Mouse (Mus musculus) ES-E14 (cell line): ENCODE measurements around the gene Agap1. TPM values are rescaled to one million over a fixed set of nuclear protein-coding genes. Genes with fewer than 3 reads are reported as not detected.

Experiments used
- DNase-seq: peaks from one replicate; pipeline ENCODE4 v3.0.0-alpha.2; 2013; ENCODE audit warnings: low read depth, low spot score
- H3K27ac ChIP-seq: 2 replicates; pipeline ENCODE4 v1.5.1; 2012; ENCODE audit warnings: low read depth, mild to moderate bottlenecking, low read length, moderate library complexity, mixed read lengths; ENCODE audit not compliant: poor library complexity, insufficient read depth, severe bottlenecking
- H3K36me3 ChIP-seq: 2 replicates; pipeline ENCODE4 v1.6.1; 2012; ENCODE audit warnings: mild to moderate bottlenecking, low read length, moderate library complexity, mixed read lengths; ENCODE audit not compliant: control insufficient read depth, poor library complexity, insufficient read depth, severe bottlenecking
- H3K4me1 ChIP-seq, 2 experiments: fragments of 150-350 bp in 1 of 2; sonication (generic) in 1 of 2; 2 replicates each; pipeline ENCODE4 v1.6.1; 2012; ENCODE audit warnings: low read length in 2 of 2, mild to moderate bottlenecking in 1 of 2, mixed read lengths in 1 of 2; ENCODE audit not compliant: control insufficient read depth in 2 of 2, insufficient read depth in 2 of 2, poor library complexity in 1 of 2
- H3K4me3 ChIP-seq, 2 experiments: fragments of 150-350 bp in 1 of 2; sonication (generic) in 1 of 2; 2 replicates each; pipeline ENCODE4 v1.5.1; 2012; ENCODE audit warnings: low read length in 2 of 2, low read depth in 1 of 2, mild to moderate bottlenecking in 1 of 2, mixed read lengths in 1 of 2; ENCODE audit not compliant: insufficient read depth in 1 of 2, poor library complexity in 1 of 2, severe bottlenecking in 1 of 2
- H3K9ac ChIP-seq: 2 replicates; pipeline ENCODE4 v1.6.1; 2012; ENCODE audit warnings: low read depth, mild to moderate bottlenecking, low read length, mixed read lengths; ENCODE audit not compliant: poor library complexity, insufficient read depth, severe bottlenecking
- H3K9me3 ChIP-seq: fragments of 150-350 bp; sonication (generic); 2 replicates; pipeline ENCODE4 v1.6.1; 2012; ENCODE audit warnings: low read depth, mild to moderate bottlenecking, low read length; ENCODE audit not compliant: control insufficient read depth, insufficient read depth
- CHD2 ChIP-seq: IDR thresholded peaks from 2 replicates; pipeline ENCODE4 v1.6.1; 2014; ENCODE audit warnings: mild to moderate bottlenecking, low read depth, low read length, inconsistent platforms
- HCFC1 ChIP-seq: IDR thresholded peaks from 2 replicates; pipeline ENCODE4 v1.6.1; 2012; ENCODE audit warnings: low read length, inconsistent platforms, borderline replicate concordance; ENCODE audit not compliant: insufficient read depth
- MAFK ChIP-seq: IDR thresholded peaks from 2 replicates; pipeline ENCODE4 v1.6.1; 2014; ENCODE audit warnings: mild to moderate bottlenecking, low read depth, low read length, inconsistent platforms; ENCODE audit not compliant: insufficient read depth
- ZC3H11A ChIP-seq: IDR thresholded peaks from 2 replicates; pipeline ENCODE4 v1.6.1; 2012; ENCODE audit warnings: low read depth, mild to moderate bottlenecking, inconsistent platforms, low read length, borderline replicate concordance
- ZNF384 ChIP-seq: IDR thresholded peaks from 2 replicates; pipeline ENCODE4 v1.6.1; 2012; ENCODE audit warnings: low read depth, low read length, inconsistent platforms
- in situ Hi-C, 2 experiments: fragments of 600-800 bp; cut with MboI; formaldehyde crosslinking; loops; one replicate each; pipeline ENCODE4 v1.15.1; 2025; ENCODE audit warnings: low sequenced_read_pairs in 2 of 2, inconsistent platforms in 1 of 2; ENCODE audit not compliant: unreplicated experiment in 2 of 2
- total RNA-seq: library from RNA; depleted of rRNA; stranded (reverse); fragments of 300-350 nt; gene quantifications from 2 replicates; pipeline ENCODE4 v1.2.3, GENCODE M21; 2012

Agap1 gene
- total RNA-seq, 1 experiment: 19.8 TPM

DNA sequence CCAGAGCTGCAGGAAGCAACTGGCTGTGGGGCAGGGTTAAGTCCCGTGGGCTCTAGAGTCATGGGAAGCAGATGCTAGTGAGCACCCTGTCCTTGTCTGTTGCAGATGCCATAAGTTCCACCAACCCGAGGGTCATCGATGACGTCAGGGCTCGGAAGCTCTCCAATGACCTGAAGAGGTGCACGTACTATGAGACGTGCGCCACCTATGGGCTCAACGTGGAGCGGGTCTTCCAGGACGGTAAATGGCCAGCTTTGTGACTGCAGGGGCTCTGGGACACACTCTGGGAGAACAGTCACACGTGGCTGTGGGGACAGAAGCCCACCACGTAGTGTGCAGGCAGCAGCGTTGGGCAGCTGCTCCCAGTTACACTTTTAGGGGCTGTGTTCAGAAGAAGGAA, 179.4 kb downstream of the Agap1 start:
- in situ Hi-C loops: no loop called here
- Histone ChIP-seq H3K9ac (no peak overlapping the region), H3K27ac (no peak overlapping the region), H3K4me1 (no peaks in the 10 kb centered on the region), H3K9me3 (no peaks in the 10 kb centered on the region), H3K36me3 (peaks cover 15% of the 10 kb centered on the region; the same call in 1 of the 2 replicates), H3K4me3 (no peak overlapping the region)
- DNase-seq: peak; percentile 31
- no peak for TF ChIP-seq ZNF384

DNA sequence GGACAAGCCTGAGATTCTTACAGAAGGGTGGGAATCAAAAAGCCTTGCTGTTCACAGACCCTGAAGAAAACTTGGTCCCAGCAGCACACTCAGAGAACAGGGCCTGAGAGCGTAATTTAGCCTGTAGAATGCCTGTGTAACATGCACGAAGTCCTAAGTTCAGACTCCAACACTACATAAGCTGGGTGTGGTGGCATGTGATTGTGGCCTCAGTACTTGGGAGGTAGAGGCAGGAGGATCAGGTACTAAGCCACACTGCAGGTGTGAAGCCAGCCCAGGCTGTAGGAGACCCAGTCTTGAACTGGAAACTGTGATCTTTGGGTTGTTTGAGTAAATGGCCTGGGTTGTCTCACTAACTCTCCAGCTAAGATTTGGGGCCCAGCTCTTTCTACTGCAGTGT, 180.5 kb downstream of the Agap1 start:
- H3K36me3 ChIP-seq: peaks cover 8% of the 10 kb centered on the region; the same call in 1 of the 2 replicates
- no peak for DNase-seq
- TF ChIP-seq MAFK (no peak), CHD2 (no peak), ZNF384 (no peak), ZC3H11A (no peak), HCFC1 (no peak)
- H3K4me3 ChIP-seq: no peak overlapping the region
- in situ Hi-C loops: no loop called here
- H3K4me1 ChIP-seq: no peaks in the 10 kb centered on the region
- no peaks in the 10 kb centered on the region for H3K9me3 ChIP-seq
- no peak overlapping the region for H3K27ac ChIP-seq
- no peak overlapping the region for H3K9ac ChIP-seq

DNA sequence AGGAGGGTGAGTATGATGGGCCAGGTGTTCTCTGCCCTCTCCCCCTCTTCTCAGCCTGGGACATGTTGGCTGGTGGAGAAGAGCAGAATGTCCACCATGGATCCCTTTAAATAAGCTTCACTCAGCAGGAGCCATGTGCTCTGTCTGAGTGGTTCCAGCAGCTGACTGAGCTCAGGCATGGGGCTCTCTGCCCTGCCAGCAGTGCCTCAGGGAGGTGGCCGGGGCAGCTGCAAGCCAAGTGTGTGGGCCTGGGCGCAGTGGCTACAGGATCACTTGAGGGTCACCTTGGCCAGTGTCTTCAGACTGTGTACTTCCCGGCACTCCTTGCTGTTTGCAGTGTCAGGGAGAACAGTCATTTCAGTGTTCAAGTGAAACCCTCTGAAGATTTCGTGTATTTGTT, 183.1 kb downstream of the Agap1 start:
- no peak for DNase-seq
- no peaks in the 10 kb centered on the region for H3K4me1 ChIP-seq
- TF ChIP-seq HCFC1: no peak
- no peak for TF ChIP-seq MAFK
- TF ChIP-seq ZC3H11A: no peak
- no peak for TF ChIP-seq ZNF384
- no peak for TF ChIP-seq CHD2

DNA sequence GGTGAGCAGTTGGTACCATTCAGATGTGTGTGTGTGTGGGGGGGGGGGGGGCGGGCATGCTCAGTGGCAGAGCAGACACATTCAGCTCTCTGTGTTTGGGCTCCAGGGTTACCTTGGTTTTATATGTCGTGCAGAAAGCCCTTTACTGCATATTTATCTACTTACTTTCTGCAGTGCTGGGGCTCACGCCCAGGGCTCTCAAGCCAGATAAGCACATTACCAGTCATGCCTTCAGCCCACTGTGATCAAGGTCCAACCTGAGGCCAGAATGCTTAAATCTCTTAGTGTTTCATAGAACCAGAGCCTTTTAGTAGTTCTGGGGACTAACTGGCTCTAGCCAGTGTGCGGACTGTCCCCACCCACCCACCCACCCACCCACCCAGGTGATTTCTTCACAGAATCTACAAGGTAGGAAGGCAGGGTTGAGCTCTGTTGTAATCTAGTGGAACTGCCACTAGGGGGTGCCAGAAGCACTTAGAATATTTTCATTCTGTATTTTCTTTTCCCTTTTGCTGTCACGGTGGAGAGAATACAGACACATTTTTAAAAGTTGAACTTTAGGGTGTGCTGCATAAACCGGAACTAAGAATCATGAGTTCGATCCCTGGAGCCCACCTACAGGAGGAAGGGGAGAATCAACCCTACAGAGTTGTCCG, 189.0 kb downstream of the Agap1 start:
- Histone ChIP-seq H3K9ac (no peak overlapping the region), H3K4me3 (no peak overlapping the region), H3K9me3 (no peaks in the 10 kb centered on the region), H3K36me3 (peaks cover 6% of the 10 kb centered on the region; the same call in 1 of the 2 replicates), H3K27ac (no peak overlapping the region), H3K4me1 (peaks cover 0 to 3% of the 10 kb centered on the region in 2 experiments; a peak in 1 of 4 replicates)
- TF ChIP-seq ZC3H11A (no peak), CHD2 (no peak), ZNF384 (no peak), HCFC1 (no peak), MAFK (no peak)
- in situ Hi-C loops: loop anchor here in 1 of 2 experiments (10.0 kb wide), 1 partner anchor 301 kb away; no protein-coding TSS in a partner anchor
- peak; percentile 25 for DNase-seq

More for the DNA sequence above, 183.1 kb downstream of the Agap1 start:
- no peaks in the 10 kb centered on the region for H3K9me3 ChIP-seq
- in situ Hi-C loops: no loop called here
- peaks cover 6% of the 10 kb centered on the region; the same call in 1 of the 2 replicates for H3K36me3 ChIP-seq
- no peak overlapping the region for H3K4me3 ChIP-seq
- no peak overlapping the region for H3K9ac ChIP-seq
- H3K27ac ChIP-seq: no peak overlapping the region

DNA sequence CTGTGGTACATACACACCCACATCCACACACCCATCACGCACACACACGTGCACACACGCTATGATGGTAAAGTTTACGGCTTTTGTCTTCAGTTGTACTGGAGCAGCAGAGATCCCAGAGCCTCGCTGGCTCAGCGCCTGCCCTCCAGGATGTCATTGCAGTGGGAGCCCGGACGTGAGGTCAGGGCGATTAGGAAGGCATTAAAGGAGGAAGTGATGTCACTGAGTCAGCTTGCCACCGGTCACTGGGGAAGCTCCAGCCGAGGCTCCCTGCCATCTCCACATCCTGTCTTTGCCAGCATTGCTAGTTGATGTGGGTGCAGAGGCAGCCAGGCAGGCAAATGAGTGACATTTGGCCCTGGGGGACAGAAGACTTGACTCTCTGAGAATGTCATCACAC, 189.5 kb downstream of the Agap1 start:
- Histone ChIP-seq H3K4me3 (no peak overlapping the region), H3K4me1 (peaks cover 0 to 3% of the 10 kb centered on the region in 2 experiments; a peak in 1 of 4 replicates), H3K9me3 (no peaks in the 10 kb centered on the region), H3K9ac (no peak overlapping the region), H3K36me3 (peaks cover 6% of the 10 kb centered on the region; the same call in 1 of the 2 replicates), H3K27ac (no peak overlapping the region)
- TF ChIP-seq HCFC1 (no peak), CHD2 (no peak), ZNF384 (no peak), ZC3H11A (no peak), MAFK (no peak)
- DNase-seq: no peak
- in situ Hi-C loops: loop anchor here in 1 of 2 experiments (10.0 kb wide), 1 partner anchor 301 kb away; no protein-coding TSS in a partner anchor
